Mouse (Mus musculus): ENCODE data around the gene Nmt1.

The Nmt1 gene

DNA sequence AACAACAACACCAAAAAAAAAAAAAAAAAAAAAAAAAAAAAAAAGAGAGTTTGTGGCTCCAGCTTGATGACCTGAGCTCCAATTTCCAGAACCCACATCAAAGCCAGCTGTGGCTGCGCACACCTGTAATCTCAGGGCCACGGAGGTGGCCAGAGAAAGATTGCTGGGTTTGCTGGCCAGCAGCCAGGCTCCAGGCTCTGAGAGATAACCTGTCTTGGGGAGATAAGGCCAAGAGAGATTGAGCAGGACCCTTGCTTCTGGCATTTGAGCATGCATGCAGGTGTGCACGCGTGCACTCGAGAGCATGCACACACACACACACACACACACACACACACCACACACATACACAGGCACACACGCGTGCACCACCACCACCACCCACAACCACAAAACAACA is 65.3 kb downstream of the Nmt1 start:
- no peak for DNase-seq

DNA sequence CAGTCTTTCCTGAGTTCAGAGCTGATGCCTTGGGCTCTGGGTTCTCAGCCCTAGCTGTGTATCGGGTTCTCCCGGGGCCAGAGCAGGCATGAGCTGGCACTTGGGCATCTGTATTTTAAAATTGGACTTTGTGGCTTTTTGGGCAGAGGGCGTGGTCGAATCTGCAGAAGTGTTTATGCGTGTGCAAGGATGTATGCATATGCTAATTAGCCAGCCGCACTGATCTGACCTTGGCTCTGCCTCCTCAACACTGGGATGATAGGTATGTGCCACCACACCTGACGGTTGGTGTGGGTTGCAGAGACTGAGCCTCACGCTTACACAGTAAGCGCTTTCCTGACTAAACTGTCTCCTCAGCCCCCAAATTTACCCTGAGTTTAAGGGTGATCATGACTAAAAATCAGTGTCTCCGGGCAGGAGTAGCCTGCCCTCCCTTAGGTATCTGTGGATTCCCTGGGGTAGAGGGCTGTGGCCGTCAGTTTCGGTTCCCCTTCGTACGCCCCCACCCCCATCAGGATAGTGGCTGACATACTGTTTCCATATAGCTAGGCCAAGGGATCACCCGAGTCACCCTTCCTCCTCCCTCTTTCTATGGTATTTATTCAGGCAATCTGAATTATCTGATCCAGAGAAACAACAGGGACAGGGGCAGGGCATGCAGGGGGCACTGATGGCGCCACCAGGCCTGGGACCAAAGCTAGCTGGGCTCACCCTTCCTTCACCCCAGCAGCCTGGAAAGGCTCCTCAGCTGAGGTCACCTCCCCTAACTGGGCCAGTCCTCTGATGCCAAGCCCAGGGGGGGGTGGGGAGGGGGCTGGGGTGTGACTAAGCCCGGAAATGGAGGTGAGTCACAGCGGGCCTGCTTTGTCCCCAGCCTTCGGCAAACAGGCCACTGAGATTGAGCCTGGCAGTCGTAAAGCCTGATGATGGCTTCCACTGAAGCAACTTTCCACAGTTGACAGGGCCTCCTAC is 66.2 kb downstream of the Nmt1 start:
- DNase-seq, result no peak

DNA sequence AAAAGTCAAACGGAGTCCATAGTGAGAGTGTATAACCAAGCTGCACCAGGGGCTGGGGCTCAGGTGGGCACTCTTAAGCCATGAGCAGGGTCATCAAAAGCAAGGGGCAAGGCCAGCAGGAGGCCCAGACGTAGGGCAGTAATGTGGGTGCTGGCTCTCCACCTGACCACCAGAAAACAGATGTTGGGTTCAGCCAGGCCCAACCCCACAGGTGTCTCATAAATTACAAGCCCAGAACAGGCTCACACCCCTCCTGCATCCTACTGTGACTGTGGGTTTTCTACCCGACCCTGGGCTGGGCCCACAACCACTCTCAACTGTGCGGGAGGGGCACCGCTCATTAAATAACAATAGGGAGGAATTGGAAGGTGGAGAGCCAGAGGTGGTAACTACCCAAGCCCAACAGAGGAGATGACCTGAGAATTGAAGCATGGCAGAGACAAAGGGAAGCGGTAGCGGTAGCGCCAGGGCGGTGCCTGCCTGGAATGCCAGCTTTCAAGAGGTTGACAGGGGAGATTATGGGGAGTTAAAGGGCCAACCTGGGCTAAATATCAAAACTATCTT is 67.2 kb downstream of the Nmt1 start:
- DNase-seq, result no peak

DNA sequence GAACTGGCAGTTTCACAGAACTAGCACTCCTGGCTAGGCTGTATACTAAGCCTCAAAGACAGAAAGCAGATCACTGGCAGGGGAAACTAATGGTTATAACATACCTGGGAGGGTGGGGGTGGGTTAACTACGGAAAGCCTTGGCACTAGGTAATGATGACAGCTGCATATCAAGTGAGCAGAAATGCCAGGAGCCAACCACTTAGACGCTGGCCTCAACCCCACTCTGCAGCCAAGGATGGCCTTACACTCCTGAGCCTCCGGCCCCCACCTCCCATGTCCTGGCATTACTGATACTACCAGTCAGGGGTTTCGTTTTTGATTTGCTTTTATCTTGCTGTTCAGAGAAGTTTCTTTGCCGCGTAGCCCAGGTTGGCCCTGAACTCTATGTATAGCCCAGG is 67.8 kb downstream of the Nmt1 start:
- no peak for DNase-seq

DNA sequence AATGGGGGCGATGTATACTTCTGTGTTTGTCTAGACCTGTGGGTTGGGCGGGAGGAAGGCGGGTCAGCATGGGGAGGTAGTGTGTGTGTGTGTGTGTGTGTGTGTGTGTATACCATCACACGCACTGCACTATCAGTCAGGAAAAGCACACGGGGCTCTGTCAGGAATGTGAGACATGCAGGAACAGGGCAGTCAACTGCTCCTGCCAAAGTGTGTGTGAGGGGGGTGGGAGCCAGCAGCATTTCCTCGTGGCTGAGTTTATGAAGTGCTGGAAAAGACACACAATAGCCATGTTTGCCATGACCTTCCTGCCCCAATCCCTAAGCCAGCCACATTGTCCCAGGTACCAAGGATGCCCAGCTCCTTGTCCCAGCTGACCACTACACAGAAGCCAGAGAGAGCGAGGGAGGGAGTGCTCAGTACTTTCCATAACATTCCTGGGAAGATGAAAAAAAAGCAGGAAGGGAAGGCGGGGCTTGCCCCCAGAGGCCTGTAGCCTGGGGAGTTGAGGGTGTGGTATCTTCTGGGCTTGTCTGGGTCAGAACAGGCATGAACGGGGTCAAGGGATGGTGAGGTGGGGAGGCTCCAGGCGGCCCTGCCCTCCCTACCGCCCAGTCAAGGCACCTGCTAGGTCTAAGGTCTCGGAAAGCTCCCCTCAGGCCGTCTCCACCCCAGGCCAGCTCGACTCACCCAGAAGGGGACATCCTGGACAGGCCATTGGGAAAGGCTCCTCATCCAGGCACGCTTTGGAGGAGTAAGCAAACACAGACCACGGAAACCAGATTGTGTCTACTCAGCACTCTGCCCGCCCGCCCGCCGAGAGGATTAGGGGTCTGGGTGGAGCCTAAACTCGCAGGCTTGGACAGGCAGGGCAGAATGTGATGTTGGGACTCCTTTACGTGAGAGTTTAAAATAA is 69.2 kb downstream of the Nmt1 start:
- DNase-seq, result peak; percentile 48

DNA sequence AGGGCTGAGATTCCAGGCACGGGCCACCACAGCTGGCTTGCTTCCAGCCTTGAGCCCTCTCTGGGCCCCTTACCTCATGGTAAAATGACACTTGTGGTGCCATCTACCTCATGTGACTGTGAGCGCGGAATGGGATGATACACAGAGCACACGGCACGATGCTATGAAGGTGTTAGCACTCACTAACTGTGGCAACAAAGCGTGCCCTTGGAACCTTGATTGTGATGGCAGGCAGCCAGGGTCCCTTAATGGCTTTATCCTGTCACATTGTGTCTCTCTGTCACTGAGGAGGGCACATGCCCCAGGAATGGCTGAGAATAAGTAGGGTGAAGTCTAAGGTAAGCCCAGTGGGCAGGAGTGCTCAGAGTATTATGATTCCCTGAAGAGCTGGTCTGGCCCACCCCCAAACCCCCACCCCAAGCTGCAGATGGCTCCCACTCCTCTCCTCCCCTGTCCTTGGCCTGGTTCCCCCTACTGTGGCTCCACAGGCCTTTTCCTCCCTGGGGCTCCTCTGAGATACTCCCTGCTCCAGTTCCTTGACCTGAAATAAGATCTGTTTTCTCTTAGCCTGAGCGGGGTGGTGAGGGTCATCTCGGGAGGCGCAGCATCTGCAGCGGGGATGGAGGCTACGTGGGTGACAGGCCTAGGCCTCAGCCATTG is 70.7 kb downstream of the Nmt1 start:
- DNase-seq, result peak; percentile 28

DNA sequence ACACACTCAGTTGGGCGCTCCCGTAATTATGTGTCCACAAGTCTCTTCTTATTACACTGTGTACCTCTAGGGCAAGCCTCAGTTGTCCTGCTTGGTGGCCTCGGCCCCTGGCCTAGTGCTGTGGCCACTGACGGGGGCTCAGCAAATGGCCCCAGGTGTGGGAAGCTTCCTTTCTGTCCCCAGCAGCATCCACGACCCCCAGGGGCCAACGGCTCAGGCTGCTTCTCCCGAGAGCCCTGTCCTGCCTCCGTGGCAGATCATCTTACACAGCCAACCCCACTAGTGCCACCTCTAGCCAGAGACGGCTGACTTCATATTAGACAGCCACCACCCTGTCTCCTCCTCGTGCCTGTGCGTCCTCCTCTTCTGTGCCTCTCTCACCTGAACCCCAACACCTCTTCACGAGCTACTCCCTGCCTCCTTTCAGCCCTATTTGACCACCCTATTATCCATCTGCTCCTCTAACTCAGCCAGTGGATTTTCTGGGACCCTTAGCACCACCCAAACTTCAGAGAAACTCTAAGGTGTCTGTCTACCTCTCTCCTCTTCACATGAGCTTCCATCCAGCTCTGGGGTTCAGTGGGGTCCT is 71.5 kb downstream of the Nmt1 start:
- DNase-seq, result peak; percentile 13

DNA sequence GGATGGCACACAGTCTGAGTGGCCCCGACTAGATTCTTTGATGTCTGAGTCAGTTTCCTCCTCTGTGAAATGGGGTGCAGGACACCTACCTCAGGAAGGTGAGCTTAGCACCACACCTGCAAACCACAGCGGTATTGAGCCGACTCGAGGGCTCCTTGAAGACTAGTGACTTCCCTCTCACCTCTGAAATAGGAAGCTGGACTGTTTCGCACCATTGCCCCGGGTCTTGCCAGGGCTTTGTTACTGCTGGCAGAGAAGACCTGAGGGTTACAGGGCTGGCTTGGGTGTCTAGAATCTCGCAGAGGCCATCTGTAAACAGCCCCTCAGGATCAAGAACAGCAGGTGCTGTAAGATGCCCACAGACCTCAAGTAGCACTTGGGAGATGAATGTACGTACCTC is 72.4 kb downstream of the Nmt1 start:
- DNase-seq, result peak; percentile 35

DNA sequence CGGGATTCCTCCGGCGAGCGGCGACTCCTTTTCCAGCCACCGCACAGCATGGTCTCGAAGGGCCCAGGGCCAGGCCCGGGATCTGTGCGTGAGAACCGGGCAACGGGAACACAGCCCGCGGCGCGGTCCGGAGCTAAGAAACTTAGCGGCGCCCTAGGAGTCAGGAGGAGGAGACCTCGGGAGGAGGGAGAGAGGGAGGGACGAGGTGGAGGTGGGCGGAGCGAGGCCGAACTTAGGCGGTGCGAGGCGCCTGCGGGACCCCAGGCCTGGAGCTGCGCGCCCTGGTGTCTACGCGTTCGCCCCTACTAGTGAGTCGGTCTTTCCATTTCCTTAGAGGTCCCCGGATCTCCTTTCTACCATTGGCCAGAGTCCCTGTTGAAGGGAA is 73.5 kb downstream of the Nmt1 start, which contains the start of the genes Plcd3 and Acbd4:
Gene Plcd3, minus strand, starts transcription at position 178 of the 385 bp plus-strand sequence.
Gene Acbd4, plus strand, starts transcription at position 202 of the 385 bp plus-strand sequence.
- DNase-seq, result peak; percentile 87

DNA sequence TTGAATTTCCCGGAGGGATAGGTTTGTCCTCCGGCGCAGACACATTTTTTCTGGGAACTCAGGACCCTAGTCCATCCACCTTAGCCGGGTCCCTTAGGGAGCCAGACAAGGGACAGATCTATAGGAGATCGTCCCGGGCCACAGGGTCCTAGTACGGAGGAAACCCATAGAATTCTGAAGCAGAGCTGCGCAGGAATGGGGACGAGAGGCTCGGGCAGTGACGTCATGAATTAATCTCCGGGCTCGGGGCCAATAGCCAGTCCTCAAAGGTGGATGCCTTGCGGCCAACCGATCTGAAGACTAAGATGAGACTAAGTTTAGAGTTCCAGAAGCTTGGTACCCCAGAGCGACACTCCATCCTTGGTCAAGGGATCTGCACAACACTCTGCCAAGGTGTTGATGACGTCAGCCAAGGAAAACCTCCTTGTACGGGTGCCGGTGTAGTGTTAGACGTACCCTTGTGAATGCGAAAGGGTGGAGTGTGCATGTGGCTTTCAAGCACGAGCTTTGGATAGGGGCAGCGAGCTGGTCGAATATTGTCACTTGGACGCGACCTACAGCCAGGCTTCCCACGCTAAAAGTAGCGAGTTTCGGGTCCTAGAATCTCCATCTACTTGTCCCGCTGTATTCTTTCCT is 74.0 kb downstream of the Nmt1 start:
- peak; percentile 82 for DNase-seq

DNA sequence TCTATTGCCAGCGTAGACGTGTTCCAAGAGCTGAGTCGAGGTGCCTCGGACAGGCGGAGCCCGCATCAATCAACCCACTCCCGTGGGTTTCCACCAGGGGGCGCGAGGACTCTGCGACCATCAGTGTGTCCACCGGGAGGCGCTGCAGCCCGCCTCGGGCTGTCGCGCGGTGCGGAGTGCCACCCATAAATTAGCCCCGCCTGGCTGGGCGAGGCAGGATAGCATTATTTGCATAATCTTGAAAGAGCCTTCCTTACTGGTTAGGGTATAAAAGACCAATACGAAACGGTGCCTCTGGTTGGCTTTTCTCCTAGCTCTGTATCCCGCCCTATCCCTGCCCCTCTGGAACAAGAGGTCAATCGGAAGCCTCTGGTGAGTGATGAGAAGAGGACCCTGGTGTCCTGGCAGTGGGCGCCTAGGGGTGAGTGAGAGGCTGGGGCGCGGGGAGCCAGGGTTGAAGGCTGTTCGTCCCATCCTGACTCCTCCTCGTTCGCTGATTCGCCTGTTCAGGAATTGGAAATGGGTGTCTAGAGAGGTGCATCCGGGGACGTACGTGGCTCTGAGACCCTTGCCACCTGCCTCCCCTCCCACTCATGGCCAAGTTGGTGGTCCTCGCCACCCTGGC is 74.8 kb downstream of the Nmt1 start:
- DNase-seq, result peak; percentile 98

DNA sequence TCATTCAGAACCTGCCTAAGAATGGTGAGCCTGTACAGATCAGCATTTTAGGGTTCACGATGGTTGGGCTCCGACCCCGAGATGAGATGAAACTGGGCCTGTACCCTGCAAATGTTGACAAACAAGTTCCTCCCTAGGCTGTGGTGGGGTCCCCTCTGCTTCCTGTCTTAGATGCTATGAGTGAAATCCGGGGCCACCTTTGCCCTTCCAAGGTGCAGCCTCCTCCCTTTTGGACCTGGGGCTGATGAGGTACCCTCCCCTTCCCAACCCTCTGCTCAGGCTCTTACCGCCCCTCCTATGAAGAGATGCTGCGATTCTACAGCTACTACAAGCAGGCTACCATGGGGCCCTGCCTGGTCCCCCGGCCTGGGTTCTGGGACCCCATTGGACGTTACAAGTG is 75.6 kb downstream of the Nmt1 start:
- DNase-seq, result peak; percentile 59

DNA sequence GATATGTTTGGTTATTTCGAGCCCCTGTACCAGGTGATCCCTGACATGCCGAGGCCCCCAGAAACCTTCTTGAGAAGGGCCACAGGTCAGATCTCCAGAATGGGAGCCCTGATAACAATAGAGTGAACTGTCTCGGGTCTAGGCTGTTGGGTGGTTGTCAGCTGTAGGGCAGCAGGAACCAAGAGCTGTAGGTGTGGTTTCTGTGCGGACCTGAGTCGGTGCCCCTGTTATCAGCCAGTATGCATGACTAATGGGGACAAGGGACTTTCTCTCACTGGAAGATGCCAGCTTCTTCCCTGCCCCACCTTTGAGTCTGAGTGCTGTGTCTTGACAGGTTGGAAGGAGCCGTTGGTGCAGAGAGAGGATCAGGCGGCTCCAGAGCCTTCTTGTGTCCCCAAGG is 76.5 kb downstream of the Nmt1 start:
- no peak for DNase-seq

DNA sequence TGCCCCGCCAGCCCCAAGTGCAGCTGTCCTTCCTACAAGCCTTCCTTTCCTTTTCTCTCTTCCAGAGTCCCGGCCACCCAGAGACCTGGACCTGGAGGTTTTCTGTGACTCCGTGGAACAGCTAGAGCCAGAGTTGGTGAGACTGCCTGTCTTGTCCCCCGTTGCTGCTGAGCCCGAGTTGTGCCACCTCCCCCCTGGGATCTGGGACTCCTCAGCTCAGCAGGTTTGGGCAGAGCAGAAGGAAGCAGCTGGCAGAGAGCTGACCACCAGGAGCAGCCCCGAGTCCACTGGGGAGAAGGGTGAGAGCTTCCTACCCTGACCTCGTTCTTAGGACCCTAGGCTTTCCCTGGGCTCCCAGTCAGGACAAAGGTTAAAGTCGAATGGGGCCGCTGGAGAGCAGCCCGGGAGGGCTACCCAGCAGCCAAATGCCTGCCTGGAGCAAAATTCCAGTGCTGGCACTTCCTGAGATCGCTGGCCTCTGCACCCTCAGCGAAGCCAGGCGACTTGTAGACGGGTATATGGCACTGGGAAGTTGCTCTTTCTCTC is 77.3 kb downstream of the Nmt1 start:
- DNase-seq, result peak; percentile 90

DNA sequence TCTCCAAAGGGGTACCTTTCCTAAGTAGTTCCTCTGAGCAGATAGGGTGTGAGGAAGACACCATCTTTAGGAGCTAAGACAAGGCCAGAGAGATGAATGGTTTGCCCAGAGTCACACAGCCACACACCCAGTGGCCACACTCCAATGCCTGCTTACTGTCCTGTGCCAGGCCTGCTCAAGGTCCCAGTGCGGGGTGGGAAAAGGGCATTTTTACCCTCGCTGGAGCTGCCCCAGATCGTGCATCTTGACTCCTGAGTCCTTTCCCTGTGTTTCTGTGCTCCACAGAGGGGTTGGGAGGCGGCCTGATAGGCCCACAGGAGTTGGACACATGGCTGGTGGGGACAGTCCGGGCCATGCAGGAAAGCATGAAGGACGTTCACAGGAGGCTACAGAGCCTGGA is 77.8 kb downstream of the Nmt1 start:
- DNase-seq, result no peak

DNA sequence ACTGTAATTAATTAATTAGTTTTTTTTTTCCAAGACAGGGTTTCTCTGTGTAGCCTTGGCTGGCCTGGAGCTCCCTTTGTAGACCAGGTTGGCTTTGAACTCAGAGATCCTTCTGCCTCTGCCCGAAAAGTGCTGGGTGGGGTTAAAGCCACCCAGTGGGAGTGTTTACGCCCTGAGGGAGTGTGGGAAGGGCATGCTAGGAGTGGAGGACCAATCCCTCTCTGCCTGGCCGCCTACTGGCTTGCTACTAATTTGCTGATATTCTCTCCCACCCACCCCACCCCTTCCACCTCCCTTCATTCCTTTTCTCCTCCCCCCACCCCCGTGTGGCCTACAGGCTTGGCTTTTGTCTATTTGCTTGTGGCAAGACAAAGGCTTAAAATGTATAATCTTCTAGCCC is 78.4 kb downstream of the Nmt1 start:
- no peak for DNase-seq

DNA sequence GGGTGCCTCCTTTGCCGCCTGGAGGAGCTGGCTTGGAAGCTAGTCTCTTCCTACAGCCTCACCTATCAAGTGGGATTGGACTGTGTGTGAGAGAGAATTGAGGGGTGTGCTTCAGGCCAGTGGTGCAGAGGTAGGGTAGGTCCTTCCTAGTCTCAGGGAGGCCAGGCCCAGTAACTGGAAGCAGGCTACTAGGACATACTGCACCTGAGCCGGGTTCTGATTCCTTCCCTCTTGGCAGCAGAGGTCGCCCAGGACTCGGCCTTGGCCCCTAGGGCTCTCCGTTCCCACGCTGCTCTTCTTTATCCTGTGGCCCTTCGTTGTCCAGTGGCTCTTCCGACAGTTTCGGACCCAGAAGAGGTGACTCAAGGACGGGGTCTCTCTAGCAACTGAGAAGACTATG is 83.3 kb downstream of the Nmt1 start:
- DNase-seq, result peak; percentile 49

DNA sequence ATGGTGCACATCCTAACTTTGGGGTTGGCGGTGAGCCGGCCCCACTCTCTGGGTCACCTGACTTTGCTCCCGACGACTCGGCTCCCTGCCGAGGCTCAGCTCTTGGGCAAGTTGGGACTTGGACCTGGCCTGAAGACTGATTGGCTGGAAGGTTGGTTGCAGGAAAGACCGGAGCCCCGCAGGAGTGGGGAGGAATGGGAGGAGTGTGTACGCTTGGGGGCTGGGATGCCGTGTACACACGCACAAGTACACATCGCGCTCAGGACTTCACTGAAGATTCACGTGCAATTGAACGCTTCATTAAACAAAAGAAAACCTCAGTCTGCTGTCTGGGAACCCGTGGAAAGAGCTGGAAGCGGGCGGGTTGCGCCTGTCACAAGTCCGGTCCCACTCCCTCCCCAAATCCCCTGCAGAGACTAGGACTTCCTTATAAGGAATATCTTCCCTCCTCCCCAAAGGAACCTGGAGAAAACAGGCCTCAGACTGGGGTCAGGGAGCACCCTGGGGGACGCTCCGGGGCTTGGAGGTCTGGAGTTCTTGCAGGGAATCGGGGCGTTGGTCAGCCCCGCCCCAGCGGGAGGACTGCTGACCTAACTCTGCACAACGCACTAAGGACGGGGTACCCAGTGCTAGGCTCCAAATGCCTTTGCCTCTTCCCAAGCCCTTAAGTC is 84.0 kb downstream of the Nmt1 start:
- peak; percentile 92 for DNase-seq

DNA sequence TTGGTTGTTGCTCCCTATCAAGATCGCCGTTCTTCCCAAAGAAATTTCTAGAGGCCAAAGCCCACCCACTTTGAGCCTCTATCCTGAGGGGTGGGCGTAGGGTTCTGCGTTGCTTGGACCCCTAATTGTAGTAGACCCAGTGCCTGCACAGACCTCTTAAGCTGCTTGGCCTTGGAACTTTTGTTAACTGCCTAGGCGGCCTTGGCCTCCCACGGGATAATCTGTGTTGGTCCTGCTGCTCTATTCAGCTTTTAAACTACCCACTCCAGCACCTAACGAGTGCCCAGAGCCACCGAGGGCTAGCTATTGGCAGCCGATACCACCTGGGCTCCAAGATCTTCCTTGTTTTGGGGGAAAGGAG is 84.5 kb downstream of the Nmt1 start:
- DNase-seq, result no peak

DNA sequence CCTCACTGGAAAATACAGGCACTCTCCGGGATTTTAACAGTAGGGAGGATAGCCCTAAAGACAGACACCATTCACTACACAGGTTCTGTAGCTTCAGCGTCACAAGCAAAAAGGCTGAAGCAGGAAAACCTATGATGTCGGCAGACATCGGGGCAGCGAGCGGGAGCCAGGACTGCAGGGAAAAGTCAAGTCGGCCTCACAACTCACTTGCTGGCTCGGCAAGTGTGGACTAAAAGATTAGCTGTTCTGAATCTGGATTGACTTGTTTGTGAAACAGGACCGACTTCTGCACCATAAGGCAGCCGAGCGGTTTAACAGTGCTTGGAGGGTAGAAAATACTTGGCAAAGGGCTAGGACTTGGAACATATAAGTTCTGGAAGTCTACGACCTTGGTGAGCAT is 85.0 kb downstream of the Nmt1 start:
- no peak for DNase-seq
